Mouse (Mus musculus): Measurements from ENCODE around the gene Mapre1.

Gene Mapre1

DNA sequence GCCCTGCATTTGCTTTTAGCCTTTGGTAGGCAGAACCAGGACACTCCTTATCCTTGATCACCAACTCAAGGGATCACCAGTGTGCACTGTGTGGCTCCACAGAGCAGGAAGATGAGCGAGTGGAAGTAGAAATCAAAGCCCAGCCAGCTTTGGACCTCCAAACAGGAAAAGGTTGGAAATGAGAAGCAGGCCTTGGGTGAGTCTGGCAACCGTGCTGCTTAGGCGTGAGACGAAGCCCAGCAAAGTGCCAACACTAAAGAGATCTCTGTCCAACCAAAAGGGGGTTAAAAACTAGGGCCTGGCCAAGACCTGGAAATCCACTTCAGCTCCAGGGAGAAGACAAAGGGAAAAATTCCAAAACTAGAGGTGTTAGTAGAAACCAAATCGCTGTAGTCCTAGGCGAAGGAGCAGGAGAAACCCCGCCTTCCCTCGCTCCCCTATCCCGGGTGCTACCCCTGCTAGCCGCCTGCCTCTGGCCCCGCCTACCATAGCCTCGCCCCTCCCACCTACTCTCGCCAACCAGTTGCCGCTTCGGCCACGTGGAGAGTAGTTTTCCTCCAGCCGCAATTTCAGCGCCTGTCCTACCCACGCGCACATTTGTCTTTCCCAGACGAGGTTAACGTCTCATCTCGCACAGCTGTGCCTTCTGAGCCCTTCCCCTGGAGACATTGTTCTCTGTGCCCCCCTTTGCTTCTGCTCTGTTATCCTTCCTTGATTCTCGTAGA is 37.7 kb downstream of the Mapre1 start:
- DNase-seq (ENCODE audit: low read depth, low spot score), result peak; percentile 83

DNA sequence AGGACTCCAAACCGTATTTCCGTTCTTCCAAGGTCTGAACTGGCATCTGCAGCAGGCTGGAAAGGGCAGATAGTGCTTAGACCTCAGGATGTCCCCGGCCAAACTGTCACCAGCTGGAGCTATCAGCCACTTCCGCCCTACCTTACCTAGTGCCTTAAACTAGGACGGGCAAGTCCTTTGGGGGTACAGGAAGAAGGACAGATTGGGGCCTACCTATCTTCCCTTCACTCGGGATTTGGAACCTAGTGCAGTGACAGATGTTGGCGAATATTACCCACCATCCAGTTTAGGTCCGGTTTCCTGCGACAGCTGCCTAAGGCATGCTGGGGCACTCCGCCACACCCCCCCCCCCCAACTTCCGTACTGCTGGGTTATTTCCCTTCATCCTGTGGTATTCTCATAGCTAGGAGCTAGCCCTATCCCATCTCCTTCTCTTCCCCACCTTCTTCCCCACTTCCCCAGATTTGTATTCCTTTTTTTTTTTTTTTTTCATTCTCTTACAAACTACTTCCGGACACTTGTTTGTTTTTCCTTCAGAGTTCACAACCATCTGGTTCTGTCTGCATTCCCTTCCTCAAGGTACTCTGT is 38.4 kb downstream of the Mapre1 start, which contains the start of gene Efcab8:
Gene Efcab8 (plus strand): TSS at position 538 of the 588 bp plus-strand sequence.
- DNase-seq (ENCODE audit: low read depth, low spot score), result no peak

DNA sequence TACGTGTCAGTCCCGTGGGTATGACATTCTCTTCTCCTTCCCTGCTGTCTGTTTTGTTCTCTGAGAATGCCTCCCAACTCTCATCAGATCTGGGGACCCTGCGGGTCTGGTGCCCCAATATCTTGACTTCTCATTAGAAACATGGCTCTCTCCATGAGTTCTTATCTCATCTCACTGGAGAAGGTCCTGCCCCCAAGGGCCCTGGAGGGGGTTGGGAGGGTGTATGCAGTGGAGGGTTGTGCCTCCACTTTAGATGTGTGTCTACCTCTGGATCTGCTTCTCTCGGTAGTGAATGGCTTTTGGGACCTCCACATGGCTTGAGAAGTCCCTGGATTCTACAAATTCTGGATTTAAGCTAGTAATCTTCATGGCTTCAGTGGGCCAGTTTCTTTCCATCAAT is 40.1 kb downstream of the Mapre1 start:
- no peak for DNase-seq (ENCODE audit: low read depth, low spot score)

DNA sequence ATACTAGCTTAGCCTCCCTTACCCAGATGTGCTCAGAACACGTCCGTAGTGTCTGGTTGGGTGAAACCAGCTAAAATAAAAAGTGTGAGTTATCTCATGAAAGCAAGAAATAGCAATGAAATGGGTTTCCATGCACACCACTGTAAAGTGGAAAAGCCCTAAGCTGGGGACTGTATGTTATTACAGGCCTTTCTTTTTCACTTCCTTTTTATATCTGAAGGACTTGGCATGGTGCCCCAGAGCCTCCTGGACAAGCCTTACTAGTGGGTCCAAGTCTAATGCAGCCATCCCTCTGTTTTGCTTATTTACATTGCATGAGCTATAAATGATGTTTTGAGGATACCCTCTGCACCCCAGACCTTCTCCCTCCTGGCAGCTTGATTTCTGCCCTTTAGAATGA is 43.6 kb downstream of the Mapre1 start:
- DNase-seq (ENCODE audit: low read depth, low spot score), result no peak

DNA sequence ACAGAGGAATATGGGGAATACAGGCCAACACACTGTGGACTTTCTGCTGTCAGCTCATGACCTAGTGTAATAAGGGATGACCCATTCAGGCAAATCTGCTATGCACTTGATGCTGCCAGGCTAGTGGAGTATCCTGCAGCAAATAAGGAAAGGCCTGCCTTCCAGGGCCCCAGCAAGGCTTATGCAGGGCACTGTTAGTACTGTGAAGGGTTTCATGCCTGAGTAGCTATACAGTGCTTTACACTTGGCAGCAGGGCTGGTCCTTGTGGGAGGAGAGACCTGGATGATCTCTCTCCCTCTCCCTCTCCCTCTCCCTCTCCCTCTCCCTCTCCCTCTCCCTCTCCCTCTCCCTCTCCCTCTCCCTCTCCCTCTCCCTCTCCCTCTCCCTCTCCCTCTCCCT is 52.3 kb downstream of the Mapre1 start:
- DNase-seq (ENCODE audit: low read depth, low spot score), result no peak

DNA sequence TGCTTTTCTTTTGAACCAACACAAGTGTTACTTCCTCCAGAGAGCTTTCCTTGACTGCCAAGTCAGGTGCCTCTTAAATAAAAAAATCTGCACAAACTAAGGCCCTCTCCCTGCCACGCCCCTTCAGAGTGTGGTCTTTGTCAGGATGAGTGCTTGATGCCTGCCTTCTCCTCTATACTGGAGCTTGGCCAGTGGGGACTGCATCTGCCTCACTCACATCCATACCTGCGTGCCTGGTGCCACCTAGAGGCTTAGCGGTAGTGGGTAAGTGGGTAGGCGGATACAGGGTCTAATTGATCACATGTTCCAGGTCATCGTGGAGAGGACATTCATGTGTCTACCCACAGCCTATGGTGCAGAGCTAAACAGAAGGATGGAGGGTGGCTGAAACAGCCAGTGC is 54.0 kb downstream of the Mapre1 start:
- DNase-seq (ENCODE audit: low read depth, low spot score), result peak; percentile 74

DNA sequence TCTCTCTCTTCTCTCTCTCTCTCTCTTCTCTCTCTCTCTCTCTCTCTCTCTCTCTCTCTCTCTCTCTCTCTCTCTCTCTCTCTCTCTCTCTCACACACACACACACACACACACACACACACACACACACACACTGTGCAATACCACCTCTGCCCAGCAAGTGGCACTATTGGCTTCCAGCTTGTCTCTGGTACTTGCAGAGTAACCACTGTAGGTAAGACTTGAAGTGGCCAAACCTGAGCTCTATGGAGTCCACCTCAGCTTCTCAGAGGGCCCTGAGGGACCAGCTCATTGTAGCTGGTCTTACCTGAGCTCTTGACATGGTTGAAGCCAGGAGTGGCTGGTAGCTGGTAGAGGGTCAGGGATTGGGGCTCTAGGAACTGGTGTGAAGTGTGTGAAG is 66.4 kb downstream of the Mapre1 start:
- DNase-seq (ENCODE audit: low read depth, low spot score), result peak; percentile 58

DNA sequence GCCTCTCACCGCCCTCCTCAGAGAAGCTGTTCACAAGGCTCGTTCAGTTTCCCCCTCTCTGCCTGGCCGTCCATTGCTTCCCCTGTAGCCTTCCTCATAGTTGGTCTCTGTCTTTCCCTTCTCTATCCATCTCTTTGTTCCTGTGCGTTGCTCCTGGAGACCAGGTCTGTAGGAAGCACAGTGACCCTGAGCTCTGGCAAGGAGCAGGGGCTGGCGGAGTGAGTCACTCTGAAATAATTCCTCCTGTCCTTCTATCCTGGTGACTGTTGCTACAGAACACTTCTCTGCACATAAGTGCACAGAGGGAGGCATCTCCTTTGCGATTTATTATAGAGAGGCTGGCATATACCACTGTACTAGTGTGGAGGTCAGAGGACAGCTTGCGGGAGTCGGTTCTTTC is 67.1 kb downstream of the Mapre1 start:
- DNase-seq (ENCODE audit: low read depth, low spot score), result no peak

DNA sequence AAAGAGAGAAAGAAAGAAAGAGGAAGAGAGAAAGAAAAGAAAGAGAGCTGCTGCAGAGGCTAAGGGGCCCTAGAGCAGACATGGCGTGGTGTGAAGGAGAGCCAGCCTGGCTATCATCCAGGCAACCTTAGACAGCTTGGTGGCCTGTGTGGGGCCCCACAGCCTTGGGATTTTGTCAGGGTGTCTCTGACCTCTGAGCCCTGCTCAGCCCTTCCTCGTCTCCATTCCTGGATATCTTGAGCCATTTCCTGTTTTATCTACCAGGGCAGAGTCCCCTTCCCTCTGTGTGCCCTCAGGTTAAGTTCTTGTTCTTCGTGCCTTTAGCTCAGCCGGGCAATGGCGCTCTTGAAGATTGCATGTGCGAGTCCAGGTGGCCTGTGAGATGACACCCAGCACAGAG is 67.8 kb downstream of the Mapre1 start:
- DNase-seq (ENCODE audit: low read depth, low spot score), result no peak

DNA sequence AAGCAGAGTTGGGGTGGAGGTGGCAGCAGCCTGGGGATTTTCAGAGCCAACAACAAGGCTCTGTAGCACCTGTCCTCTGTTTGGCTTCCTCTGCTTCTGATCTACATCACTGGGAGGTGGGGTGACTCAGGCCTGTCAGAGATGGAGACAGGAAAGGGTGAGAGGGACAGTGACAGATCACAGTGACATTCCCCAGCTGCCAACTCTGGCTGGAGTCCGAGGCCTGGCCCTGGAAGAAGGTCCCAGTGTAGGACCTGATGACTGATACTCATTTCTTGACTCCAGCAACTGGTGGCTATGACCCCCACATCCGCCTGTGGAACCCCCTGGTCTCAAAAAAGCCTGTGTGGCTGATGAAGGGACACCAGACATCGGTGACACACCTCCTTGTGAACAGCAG is 68.8 kb downstream of the Mapre1 start:
- no peak for DNase-seq (ENCODE audit: low read depth, low spot score)

DNA sequence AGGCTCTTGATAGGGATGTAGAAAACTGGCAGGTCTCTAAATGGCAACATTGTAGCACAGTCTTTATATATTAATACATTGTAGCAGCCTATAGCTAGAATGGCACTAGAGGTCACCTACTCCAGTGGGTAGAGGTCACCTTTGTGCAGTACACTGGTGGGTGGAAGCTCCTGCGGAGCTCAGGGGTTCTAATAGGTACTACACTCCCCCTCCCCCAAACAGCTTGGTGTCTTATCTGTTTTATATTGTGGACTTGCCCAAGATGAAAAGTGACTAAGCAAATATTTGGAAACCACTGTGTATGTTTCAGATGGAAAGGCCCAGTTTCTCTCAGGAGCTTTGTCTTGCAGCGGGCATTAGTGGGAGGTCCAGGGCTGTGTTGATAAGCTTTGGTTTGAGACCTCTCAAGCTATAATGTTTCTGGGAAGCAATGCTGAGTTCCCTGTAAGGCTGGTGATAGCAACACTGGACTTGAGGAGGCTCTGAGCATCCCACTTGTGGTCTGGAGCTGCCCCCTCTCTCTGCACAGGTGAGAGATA is 81.0 kb downstream of the Mapre1 start:
- DNase-seq (ENCODE audit: low read depth, low spot score), result no peak
